Mouse (Mus musculus): ENCODE data around the gene Dcdc2a. TPM values are rescaled to one million over a fixed set of nuclear protein-coding genes. Genes with fewer than 3 reads are reported as not detected.

Dcdc2a gene
- polyA plus RNA-seq, 1 experiment: 0.04 TPM

DNA sequence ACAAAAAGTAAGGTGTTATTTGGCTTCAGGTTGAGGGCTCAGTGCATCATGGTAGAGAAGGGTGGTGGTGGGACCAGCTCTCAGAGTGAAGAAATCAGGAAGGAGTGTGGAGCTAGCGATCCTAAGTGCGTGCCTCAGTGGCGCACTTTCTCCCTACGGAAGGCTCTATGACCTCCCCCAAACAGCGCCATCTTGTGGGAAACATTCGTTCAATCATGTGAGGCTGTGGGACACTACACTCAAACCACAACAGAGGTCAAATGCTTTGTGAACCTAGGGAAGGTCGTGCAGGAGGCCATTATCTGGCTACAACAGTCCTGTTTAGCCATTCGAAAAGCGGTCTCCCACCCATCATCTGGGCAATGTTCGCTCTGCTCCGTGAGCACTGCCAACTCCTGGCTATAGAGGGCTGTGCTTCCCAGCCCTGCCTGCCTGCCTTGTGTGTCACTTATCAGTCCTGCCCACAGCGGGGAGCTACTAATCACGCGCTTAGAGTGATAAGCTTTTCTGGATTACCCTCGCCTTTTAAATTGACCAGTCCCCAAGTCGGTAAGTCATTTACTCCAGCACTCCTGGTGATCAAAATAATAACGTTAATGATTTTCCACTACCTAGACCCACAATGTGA, 94.5 kb downstream of the Dcdc2a start:
- WGBS: 47% methylated on average over 17 of the region's 17 CpGs
- Histone ChIP-seq H3K27ac (ENCODE audit: control insufficient read depth, insufficient read depth, low read length) (no peak overlapping the region), H3K4me3 (ENCODE audit: control insufficient read depth, insufficient read depth, low read length) (no peak overlapping the region), H3K27me3 (ENCODE audit: control insufficient read depth, insufficient read depth, low read length) (no peaks in the 10 kb centered on the region), H3K4me1 (replicated peaks; ENCODE audit: control insufficient read depth, insufficient read depth, low read length) (no peaks in the 10 kb centered on the region), H3K36me3 (ENCODE audit: control insufficient read depth, insufficient read depth, low read length) (no peaks in the 10 kb centered on the region)
- DNase-seq: no peak
- no peak for TF ChIP-seq POLR2A (IDR thresholded peaks at IDR 0.05; ENCODE audit: control insufficient read depth, extremely low read depth, insufficient read depth, low read length, poor library complexity)
- no peak for TF ChIP-seq CTCF (IDR thresholded peaks at IDR 0.05; ENCODE audit: borderline replicate concordance, control insufficient read depth, extremely low read depth, insufficient read depth, low read length, poor library complexity)

DNA sequence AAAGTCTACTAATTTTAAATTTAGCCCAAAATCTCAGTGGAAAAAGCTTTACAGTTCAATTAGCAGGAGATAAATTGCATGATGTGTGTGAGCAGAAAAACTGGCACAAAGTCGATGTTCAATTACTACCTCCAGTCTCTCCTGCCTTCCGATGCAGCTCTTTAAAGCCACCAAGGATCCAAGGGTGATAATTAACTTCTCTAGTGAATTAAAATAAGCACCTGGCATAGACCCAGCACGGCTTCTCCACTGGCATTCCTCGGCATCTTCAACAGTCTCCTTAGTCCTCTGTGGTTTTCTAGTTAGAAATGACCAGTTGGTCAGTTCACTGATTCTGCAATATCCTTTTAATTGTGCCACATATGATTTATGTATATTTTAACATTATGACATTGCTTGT, 95.1 kb downstream of the Dcdc2a start:
- no peak for DNase-seq
- TF ChIP-seq CTCF (IDR thresholded peaks at IDR 0.05; ENCODE audit: borderline replicate concordance, control insufficient read depth, extremely low read depth, insufficient read depth, low read length, poor library complexity): no peak
- TF ChIP-seq POLR2A (IDR thresholded peaks at IDR 0.05; ENCODE audit: control insufficient read depth, extremely low read depth, insufficient read depth, low read length, poor library complexity): no peak
- 85% methylated on average over 4 of the region's 4 CpGs for WGBS

DNA sequence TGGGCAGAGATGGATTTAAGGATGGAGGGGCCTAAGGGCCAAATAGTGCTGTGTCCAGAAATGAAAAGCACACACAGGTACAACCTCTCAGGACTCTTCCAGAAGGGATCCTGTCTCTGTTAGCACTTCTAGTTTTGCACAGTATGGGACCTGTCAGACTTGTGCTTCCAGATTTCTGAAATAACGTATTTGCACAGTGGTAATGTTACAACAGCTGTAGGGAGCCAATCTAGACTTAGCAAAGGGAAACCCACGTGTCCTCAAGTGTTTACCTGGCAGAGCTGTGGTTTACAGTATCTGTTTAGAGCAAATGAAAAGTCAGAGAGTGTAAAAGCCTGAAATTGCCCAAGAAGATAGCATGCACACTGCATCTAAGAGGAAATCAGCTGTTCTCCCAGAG, 104.1 kb downstream of the Dcdc2a start:
- Histone ChIP-seq H3K4me1 (replicated peaks; ENCODE audit: control insufficient read depth, insufficient read depth, low read length) (no peaks in the 10 kb centered on the region), H3K27ac (ENCODE audit: control insufficient read depth, insufficient read depth, low read length) (no peak overlapping the region), H3K36me3 (ENCODE audit: control insufficient read depth, insufficient read depth, low read length) (no peaks in the 10 kb centered on the region), H3K4me3 (ENCODE audit: control insufficient read depth, insufficient read depth, low read length) (no peak overlapping the region), H3K27me3 (ENCODE audit: control insufficient read depth, insufficient read depth, low read length) (no peaks in the 10 kb centered on the region)
- TF ChIP-seq POLR2A (IDR thresholded peaks at IDR 0.05; ENCODE audit: control insufficient read depth, extremely low read depth, insufficient read depth, low read length, poor library complexity) (no peak), CTCF (IDR thresholded peaks at IDR 0.05; ENCODE audit: borderline replicate concordance, control insufficient read depth, extremely low read depth, insufficient read depth, low read length, poor library complexity) (no peak)
- no peak for DNase-seq
- WGBS: 66% methylated on average over 2 of the region's 2 CpGs

More for the DNA sequence above, 95.1 kb downstream of the Dcdc2a start:
- Histone ChIP-seq H3K4me3 (ENCODE audit: control insufficient read depth, insufficient read depth, low read length) (no peak overlapping the region), H3K27ac (ENCODE audit: control insufficient read depth, insufficient read depth, low read length) (no peak overlapping the region), H3K27me3 (ENCODE audit: control insufficient read depth, insufficient read depth, low read length) (no peaks in the 10 kb centered on the region), H3K36me3 (ENCODE audit: control insufficient read depth, insufficient read depth, low read length) (no peaks in the 10 kb centered on the region), H3K4me1 (replicated peaks; ENCODE audit: control insufficient read depth, insufficient read depth, low read length) (no peaks in the 10 kb centered on the region)

DNA sequence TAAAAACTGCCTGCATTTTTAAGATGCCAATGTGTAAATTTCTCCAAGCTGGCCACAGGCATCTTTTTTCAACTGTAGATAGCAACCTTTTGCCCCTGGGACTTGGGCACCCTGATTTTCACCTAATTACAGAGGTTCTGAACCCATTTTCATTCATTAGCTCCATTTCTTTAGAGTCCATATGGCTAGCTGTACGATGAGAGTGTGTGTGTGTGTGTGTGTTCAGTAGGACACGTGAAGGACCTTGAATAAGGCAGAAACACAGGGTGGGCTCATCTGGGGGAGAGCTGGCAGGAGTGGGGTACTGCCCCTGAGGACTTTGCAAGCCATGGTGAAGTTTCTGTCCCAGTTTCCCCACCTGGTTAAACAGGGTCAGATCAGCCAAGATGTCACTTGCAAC, 105.0 kb downstream of the Dcdc2a start:
- H3K36me3 ChIP-seq (ENCODE audit: control insufficient read depth, insufficient read depth, low read length): no peaks in the 10 kb centered on the region
- H3K4me3 ChIP-seq (ENCODE audit: control insufficient read depth, insufficient read depth, low read length): no peak overlapping the region
- WGBS: 91% methylated on average over 2 of the region's 2 CpGs
- H3K27me3 ChIP-seq (ENCODE audit: control insufficient read depth, insufficient read depth, low read length): no peaks in the 10 kb centered on the region
- H3K27ac ChIP-seq (ENCODE audit: control insufficient read depth, insufficient read depth, low read length): no peak overlapping the region
- no peak for TF ChIP-seq POLR2A (IDR thresholded peaks at IDR 0.05; ENCODE audit: control insufficient read depth, extremely low read depth, insufficient read depth, low read length, poor library complexity)
- no peak for TF ChIP-seq CTCF (IDR thresholded peaks at IDR 0.05; ENCODE audit: borderline replicate concordance, control insufficient read depth, extremely low read depth, insufficient read depth, low read length, poor library complexity)
- H3K4me1 ChIP-seq (replicated peaks; ENCODE audit: control insufficient read depth, insufficient read depth, low read length): no peaks in the 10 kb centered on the region
- no peak for DNase-seq

DNA sequence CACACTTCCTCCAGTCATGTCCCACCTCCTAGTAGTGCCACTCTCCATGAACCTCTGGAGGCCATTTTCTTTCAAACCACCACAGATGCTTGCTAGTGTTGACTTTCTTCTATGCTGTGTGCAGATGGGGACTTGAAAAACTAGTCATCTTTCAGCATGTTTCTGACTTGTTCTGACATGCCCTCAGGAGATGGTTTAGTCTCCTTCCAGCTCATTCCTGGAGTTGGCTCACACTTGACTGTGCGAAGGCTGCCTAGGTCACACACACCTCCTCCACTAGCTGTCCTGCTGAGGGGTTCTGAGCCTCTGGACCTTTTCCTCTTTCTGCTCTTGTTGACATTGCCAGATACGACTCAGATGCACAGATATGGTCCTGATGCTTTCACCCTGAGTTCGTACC, 106.8 kb downstream of the Dcdc2a start:
- Histone ChIP-seq H3K4me3 (ENCODE audit: control insufficient read depth, insufficient read depth, low read length) (no peak overlapping the region), H3K36me3 (ENCODE audit: control insufficient read depth, insufficient read depth, low read length) (no peaks in the 10 kb centered on the region), H3K27me3 (ENCODE audit: control insufficient read depth, insufficient read depth, low read length) (no peaks in the 10 kb centered on the region), H3K27ac (ENCODE audit: control insufficient read depth, insufficient read depth, low read length) (no peak overlapping the region), H3K4me1 (replicated peaks; ENCODE audit: control insufficient read depth, insufficient read depth, low read length) (no peaks in the 10 kb centered on the region)
- no peak for TF ChIP-seq CTCF (IDR thresholded peaks at IDR 0.05; ENCODE audit: borderline replicate concordance, control insufficient read depth, extremely low read depth, insufficient read depth, low read length, poor library complexity)
- no peak for TF ChIP-seq POLR2A (IDR thresholded peaks at IDR 0.05; ENCODE audit: control insufficient read depth, extremely low read depth, insufficient read depth, low read length, poor library complexity)
- DNase-seq: no peak
- 84% methylated on average over 3 of the region's 3 CpGs for WGBS

DNA sequence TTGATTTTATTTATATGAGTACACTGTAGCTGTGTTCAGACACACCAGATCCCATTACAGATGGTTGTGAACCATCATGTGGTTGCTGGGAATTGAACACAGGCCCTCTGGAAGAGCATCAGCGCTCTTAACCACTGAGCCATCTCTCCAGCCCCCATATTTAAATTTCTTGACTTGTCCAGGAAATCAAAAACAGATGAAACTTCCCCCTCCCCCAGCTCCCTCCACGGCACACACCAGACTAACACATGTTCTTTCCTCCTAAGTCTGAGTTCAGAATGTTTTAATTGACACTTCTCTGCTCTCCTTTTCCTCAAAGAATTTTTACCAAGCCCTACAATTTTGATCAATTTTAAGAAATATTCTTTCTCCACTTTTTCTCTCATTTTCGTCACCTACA, 113.1 kb downstream of the Dcdc2a start:
- Histone ChIP-seq H3K27me3 (ENCODE audit: control insufficient read depth, insufficient read depth, low read length) (no peaks in the 10 kb centered on the region), H3K4me1 (replicated peaks; ENCODE audit: control insufficient read depth, insufficient read depth, low read length) (no peaks in the 10 kb centered on the region), H3K4me3 (ENCODE audit: control insufficient read depth, insufficient read depth, low read length) (no peak overlapping the region), H3K36me3 (ENCODE audit: control insufficient read depth, insufficient read depth, low read length) (no peaks in the 10 kb centered on the region), H3K27ac (ENCODE audit: control insufficient read depth, insufficient read depth, low read length) (no peak overlapping the region)
- no peak for DNase-seq
- 74% methylated on average over 3 of the region's 3 CpGs for WGBS
- TF ChIP-seq CTCF (IDR thresholded peaks at IDR 0.05; ENCODE audit: borderline replicate concordance, control insufficient read depth, extremely low read depth, insufficient read depth, low read length, poor library complexity) (no peak), POLR2A (IDR thresholded peaks at IDR 0.05; ENCODE audit: control insufficient read depth, extremely low read depth, insufficient read depth, low read length, poor library complexity) (no peak)

DNA sequence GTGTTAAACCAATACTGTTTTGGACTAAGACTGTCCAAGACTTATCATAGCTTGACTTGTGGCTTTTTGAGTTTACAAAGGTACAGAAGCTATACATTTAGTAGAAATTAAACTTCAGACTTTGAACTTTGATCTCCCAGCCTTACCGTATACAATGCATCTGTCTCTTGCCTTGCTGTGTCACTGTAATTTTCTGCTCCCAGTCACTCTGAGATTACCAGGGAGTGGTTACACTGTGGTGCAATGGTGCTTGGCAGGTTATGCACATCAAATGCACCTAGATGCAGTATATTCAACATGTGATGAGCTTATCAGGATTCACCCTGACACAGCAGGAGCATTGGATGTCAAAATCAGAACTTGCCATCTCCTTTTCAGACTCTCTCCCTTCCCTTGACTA, 122.0 kb downstream of the Dcdc2a start:
- Histone ChIP-seq H3K36me3 (ENCODE audit: control insufficient read depth, insufficient read depth, low read length) (no peaks in the 10 kb centered on the region), H3K27me3 (ENCODE audit: control insufficient read depth, insufficient read depth, low read length) (no peaks in the 10 kb centered on the region), H3K27ac (ENCODE audit: control insufficient read depth, insufficient read depth, low read length) (no peak overlapping the region), H3K4me1 (replicated peaks; ENCODE audit: control insufficient read depth, insufficient read depth, low read length) (no peaks in the 10 kb centered on the region), H3K4me3 (ENCODE audit: control insufficient read depth, insufficient read depth, low read length) (no peak overlapping the region)
- no peak for TF ChIP-seq POLR2A (IDR thresholded peaks at IDR 0.05; ENCODE audit: control insufficient read depth, extremely low read depth, insufficient read depth, low read length, poor library complexity)
- TF ChIP-seq CTCF (IDR thresholded peaks at IDR 0.05; ENCODE audit: borderline replicate concordance, control insufficient read depth, extremely low read depth, insufficient read depth, low read length, poor library complexity): no peak
- 87% methylated on average over 1 of the region's 1 CpGs for WGBS
- no peak for DNase-seq
